Mouse (Mus musculus): Measurements from ENCODE around the gene Foxp1.

Gene Foxp1

GRCm38 (mm10) chr6:99030251-99030650 is 492.3 kb downstream of the Foxp1 start:
- no peak for DNase-seq

DNA sequence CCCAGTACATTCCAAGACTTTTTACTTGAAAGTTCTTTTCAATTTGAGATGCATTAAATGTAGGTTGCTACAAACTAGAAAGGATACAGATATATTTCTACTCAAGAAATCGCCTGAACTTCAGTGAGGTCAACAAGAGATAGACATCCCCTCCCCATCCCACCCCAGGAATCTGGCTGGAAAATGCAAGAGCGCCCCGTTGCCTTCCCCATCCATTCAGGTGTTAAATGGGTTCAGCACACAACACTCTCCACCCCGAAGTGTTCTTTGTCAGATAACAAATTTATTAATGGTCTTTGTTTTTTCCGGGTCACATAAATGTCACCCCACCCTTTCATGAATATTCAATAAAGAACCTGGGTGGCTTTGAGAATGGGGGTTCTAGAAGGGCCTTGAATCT is 493.1 kb downstream of the Foxp1 start:
- DNase-seq, result no peak

DNA sequence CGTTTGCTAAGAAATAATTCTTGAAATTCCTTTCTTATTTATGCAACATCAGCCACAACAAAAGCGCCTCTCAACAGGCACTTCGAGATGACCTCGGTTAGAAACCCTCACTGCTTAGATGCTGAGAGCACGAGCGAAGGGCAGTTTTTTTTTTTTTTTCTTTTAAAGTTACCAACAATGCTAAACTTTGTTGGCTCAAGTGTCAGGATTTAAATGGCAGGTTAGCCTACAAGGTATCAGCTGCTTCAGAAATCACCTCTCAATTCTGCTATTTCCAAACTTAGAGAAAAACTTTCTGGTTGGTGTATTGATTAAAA is 493.6 kb downstream of the Foxp1 start:
- no peak for DNase-seq

DNA sequence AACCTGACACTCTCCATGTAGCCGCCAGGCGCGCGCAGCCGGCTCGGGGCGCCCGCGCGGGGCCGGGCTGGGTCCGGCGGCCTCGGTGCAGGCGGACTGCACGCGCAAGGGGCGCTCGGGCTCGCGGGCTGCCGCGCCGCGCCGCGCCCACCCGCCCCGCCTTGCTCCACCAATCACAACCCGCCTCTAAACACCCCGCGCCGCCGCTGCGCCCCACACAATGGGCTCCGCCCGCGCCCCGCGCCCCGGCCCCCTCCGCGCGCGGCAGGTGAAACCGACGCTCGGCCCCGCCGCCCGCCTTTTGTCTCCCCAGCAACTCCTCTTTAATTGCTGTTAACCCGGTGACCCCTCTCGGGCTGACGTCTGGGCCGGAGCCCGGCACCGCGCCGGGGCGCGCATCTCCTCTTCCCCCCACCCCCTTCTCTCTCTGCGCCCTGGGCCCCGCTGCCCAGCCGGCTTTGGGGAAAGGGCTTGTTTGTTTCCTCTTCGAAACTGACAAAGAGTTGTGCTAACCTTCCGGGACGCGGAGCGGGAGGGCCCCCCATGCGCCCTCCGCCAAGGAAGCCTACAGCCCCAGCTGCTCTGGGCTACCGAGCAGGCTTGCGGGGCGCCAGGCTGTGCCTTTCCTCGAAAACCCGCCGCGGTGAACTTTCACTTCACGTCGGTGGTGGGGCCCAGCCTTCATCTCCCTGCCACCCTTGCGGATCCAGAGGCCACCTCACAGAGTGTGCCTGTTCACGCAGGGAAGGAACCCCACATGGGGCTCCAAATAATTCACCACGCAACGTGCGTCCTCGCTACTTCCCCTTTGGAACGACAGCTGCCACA is 494.1 kb downstream of the Foxp1 start:
- DNase-seq, result peak; percentile 46

DNA sequence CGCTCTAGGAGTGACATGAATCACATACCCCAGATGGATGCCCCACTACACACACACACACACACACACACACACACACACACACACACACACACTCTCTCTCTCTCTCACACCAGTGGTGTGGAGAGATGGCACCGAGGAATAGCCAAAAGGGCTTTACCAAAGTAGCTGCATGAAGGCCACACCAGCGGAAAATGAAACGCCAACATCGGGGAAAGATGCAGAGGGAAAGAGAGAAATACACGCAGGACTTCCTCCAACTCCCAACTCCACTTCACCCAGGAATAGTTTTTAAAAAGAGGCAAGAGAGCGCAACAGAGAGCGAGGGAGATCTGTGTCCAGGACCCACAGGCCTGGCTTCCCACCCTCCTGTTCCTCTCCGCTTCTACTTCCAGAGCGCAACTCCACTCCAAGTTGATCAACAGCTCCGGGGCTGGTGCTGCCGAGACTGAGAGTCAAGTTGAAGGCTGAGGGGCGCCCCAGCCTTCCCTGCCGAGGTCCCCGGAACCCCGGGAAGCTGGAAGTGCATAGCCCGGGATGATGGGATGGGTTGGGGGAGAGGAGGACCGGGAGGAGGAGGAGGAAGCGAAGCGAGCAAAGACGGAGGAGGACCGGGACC is 494.9 kb downstream of the Foxp1 start:
- no peak for DNase-seq

DNA sequence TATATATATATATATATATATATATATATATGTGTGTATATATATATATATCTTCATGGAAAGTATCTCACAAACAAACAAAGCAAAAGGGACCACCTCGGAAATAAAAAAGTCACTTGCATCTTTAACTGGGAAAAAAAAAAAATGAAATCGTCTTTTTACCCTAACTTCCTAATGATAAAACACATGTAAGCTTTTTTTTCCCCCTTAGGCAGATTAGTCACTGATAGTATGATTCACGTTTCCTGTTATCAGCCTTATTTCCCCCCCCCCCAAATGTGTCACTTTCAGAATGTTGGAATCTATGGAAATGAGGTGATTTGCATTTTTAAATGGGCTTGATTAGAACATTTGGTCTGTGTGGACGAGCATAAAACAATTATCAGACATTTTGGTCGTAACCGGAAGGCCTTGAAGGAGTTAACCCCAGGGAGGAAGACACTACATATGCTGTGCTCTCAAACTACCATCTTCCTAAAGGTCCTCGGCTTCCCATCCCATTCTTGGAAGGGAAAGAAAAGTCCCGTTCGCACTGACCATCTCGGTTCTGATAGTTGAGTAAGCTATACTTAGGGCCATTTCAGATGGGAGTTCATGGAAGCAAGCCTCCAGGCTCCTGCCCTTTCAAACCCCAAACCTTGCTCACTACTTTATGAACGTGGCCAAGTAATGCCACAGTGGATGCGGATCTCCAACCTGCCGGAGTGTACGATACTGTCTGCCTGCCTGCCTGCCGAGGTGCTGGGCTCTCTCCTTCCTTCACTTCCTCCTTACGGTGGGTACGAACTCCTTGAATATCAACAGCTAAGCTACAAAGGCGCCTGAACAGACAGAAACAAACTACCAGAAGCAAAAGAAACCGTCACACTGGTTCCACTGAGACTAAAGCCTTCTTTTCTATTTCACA is 495.6 kb downstream of the Foxp1 start:
- no peak for DNase-seq

- DNase-seq, result no peak
These were observed 496.5 kb downstream of the Foxp1 start for GRCm38 (mm10) chr6:99026040-99026439.

DNA sequence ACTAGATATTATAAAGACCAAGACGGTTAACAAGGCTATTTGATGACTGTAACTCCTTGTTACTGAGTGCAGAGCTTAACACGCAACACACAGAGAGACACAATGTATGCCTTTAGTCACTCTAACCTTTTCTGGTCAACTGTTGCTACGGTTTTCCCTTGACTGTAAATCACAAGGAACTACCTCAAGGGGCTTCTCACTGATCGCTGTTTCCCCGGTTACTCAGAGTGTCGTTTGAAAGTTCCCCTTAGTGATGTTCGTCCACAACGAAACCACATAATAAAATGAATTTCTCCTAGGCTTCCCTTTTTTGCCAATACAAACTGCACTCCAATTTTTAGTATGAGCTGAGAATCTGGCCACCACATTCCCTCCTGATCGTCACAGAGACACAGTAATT is 497.9 kb downstream of the Foxp1 start:
- no peak for DNase-seq

GRCm38 (mm10) chr6:99020570-99021444 is 501.7 kb downstream of the Foxp1 start:
- no peak for DNase-seq

- no peak for DNase-seq
These were observed 502.8 kb downstream of the Foxp1 start for GRCm38 (mm10) chr6:99019716-99020115.

- DNase-seq, result no peak
These were observed 503.3 kb downstream of the Foxp1 start for GRCm38 (mm10) chr6:99019266-99019665.

GRCm38 (mm10) chr6:99013866-99014502 is 508.5 kb downstream of the Foxp1 start:
- no peak for DNase-seq

- DNase-seq, result no peak
These were observed 509.2 kb downstream of the Foxp1 start for GRCm38 (mm10) chr6:99013119-99013865.

GRCm38 (mm10) chr6:99011895-99012584 is 510.5 kb downstream of the Foxp1 start:
- no peak for DNase-seq

GRCm38 (mm10) chr6:99009771-99010170 is 512.8 kb downstream of the Foxp1 start:
- DNase-seq, result no peak

- DNase-seq, result no peak
These were observed 514.0 kb downstream of the Foxp1 start for GRCm38 (mm10) chr6:99008565-99008964.

GRCm38 (mm10) chr6:99007542-99007941 is 515.0 kb downstream of the Foxp1 start:
- no peak for DNase-seq

- no peak for DNase-seq
These were observed 518.1 kb downstream of the Foxp1 start for GRCm38 (mm10) chr6:99004255-99004997.

DNA sequence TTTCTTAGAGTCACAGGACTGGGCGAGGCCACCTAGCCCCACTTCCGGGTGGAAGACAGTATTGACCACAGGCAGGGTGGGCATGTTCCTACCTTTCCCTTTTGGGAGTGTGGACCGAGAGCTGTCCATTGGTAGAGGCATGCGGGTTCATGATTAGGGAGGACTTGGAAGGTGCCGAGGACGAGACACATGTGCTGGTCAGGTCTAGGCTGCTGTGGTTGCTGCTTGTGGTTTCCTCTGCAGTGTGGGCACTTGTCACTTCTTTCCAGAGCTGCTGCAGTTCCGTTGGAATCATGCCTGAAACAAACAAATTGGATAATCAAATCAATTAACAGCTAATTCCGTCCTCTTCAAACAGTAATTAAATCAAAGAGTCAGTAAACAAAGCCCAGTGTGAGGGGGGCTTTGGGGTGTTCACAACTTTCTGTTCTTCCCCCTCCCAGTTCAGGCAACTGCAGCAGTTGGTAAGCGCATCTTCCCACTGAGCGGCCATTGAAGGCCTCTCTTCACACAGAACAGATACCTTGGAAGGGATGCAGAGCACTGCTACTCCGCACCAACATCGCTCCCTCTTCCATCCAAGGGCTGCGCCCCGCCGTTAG is 519.3 kb downstream of the Foxp1 start:
- no peak for DNase-seq

DNA sequence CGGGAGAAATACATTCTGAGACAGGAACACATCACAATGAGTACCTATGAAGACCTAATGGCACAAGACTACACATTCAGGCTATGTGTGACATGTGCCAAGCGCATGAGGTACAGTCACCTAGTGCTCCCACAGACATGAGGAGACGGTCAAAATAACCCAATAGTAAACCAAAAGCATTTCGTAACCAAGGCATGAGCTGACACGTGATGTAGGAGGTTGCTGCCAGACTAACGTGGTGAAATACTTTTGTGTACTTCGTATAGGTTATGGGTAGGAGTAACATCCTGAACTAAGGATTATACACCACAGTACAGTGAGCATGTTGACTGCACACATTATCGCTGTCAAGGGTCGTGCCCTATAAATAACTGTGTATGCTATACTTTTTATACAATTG is 520.9 kb downstream of the Foxp1 start:
- DNase-seq, result no peak
